9 mouse cellular contexts compared by ENCODE assay signal in genomic region chr6:131418770-131419169, GRCm38 (mm10). TPM values are rescaled to one million over a fixed set of nuclear protein-coding genes. Genes with fewer than 3 reads are reported as not detected.
DNase-seq lines count a peak whose midpoint lies in the region; ATAC-seq and TF ChIP-seq lines count a peak whose summit lies in the region.
"Had no signal": no experiment of that assay in that cellular context is flagged by ENCODE, and none has a peak within 500 bp of the region (broad histone marks: within the 10 kb centered on the region; RNA-seq: fewer than 3 reads in every experiment).

No protein-coding gene starts in this region.

- H3K9me3 ChIP-seq in intestine, embryonic 14.5 days (ENCODE audit: control insufficient read depth, low read length), result no peaks in the 10 kb centered on the region
- H3K9me3 ChIP-seq in lung, embryonic 16.5 days (ENCODE audit: control insufficient read depth, low read length), result no peaks in the 10 kb centered on the region
- no peaks in the 10 kb centered on the region for H3K9me3 ChIP-seq in stomach, postnatal 0 days (ENCODE audit: control insufficient read depth, low read length)
- H3K9me3 ChIP-seq: heart, embryonic 15.5 days had no signal

- TF ChIP-seq CTCF in stomach, postnatal 0 days (IDR thresholded peaks at IDR 0.05; ENCODE audit: low read depth), result peak; percentile 82

- no peak overlapping the region for H3K9ac ChIP-seq in intestine, embryonic 14.5 days (ENCODE audit: low read length)
- no peak overlapping the region for H3K9ac ChIP-seq in lung, embryonic 16.5 days (ENCODE audit: low read length)
- H3K9ac ChIP-seq in stomach, postnatal 0 days (ENCODE audit: low read length), result no peak overlapping the region
- H3K9ac ChIP-seq: heart, embryonic 15.5 days had no signal

- no peak overlapping the region for H3K4me2 ChIP-seq in intestine, embryonic 14.5 days (ENCODE audit: low read length)
- no peak overlapping the region for H3K4me2 ChIP-seq in lung, embryonic 16.5 days (ENCODE audit: low read depth, low read length)
- no peak overlapping the region for H3K4me2 ChIP-seq in stomach, postnatal 0 days (replicated peaks; ENCODE audit: low read depth)
- H3K4me2 ChIP-seq: heart, embryonic 15.5 days had no signal

- peak; percentile 53; the same call in 1 of the 2 replicates for ATAC-seq in intestine, embryonic 14.5 days (replicated peaks; ENCODE audit: low FRiP score, low TSS enrichment, low read depth)
- ATAC-seq in lung, embryonic 16.5 days (ENCODE audit: low read depth), result peak; percentile 84
- ATAC-seq in stomach, postnatal 0 days (ENCODE audit: low FRiP score, low TSS enrichment), result peak; percentile 83

- no peak for TF ChIP-seq EP300 in stomach, postnatal 0 days (optimal IDR thresholded peaks at IDR 0.05)

- H3K4me1 ChIP-seq in intestine, embryonic 14.5 days (replicated peaks; ENCODE audit: control insufficient read depth, insufficient read depth, low read length), result peaks cover 6% of the 10 kb centered on the region; the same call in 1 of the 2 replicates
- H3K4me1 ChIP-seq in lung, embryonic 16.5 days (replicated peaks; ENCODE audit: control insufficient read depth, insufficient read depth, low read length), result no peaks in the 10 kb centered on the region
- no peaks in the 10 kb centered on the region for H3K4me1 ChIP-seq in stomach, postnatal 0 days (replicated peaks; ENCODE audit: control insufficient read depth, insufficient read depth)
- H3K4me1 ChIP-seq: heart, embryonic 15.5 days had no signal

- H3K27ac ChIP-seq in intestine, embryonic 14.5 days (ENCODE audit: low read depth), result no peak overlapping the region
- peak overlapping the region; percentile 9; the same call in 1 of the 2 replicates for H3K27ac ChIP-seq in lung, embryonic 16.5 days (ENCODE audit: low read length)
- no peak overlapping the region; the same call in 1 of the 2 replicates for H3K27ac ChIP-seq in stomach, postnatal 0 days (replicated peaks)
- H3K27ac ChIP-seq: heart, embryonic 15.5 days had no signal

- no peak overlapping the region for H3K4me3 ChIP-seq in intestine, embryonic 14.5 days (ENCODE audit: low read depth, low read length)
- no peak overlapping the region for H3K4me3 ChIP-seq in lung, embryonic 16.5 days (ENCODE audit: low read length)
- no peak overlapping the region for H3K4me3 ChIP-seq in stomach, postnatal 0 days (ENCODE audit: low read depth, low read length)
- H3K4me3 ChIP-seq: heart, embryonic 15.5 days had no signal

- DNase-seq in adrenal gland, postnatal 10 days, result peak; percentile 9
- no peak for DNase-seq in adrenal gland, postnatal 25 days
- peak; percentile 3 for DNase-seq in ovary, adult 18-20 months (ENCODE audit: low spot score)
- DNase-seq in ovary, postnatal 10 days (ENCODE audit: low spot score), result no peak
- peak; percentile 20 for DNase-seq in embryo, embryonic 11 days
- peak; percentile 55 for DNase-seq in intestine, embryonic 14.5 days (ENCODE audit: low spot score)
- DNase-seq in stomach, postnatal 0 days (ENCODE audit: low spot score), result peak; percentile 23

- no peaks in the 10 kb centered on the region for H3K36me3 ChIP-seq in intestine, embryonic 14.5 days (ENCODE audit: control insufficient read depth, insufficient read depth, low read length)
- no peaks in the 10 kb centered on the region for H3K36me3 ChIP-seq in lung, embryonic 16.5 days (ENCODE audit: control insufficient read depth, insufficient read depth, low read length)
- no peaks in the 10 kb centered on the region for H3K36me3 ChIP-seq in stomach, postnatal 0 days (ENCODE audit: control insufficient read depth, insufficient read depth, low read length)
- H3K36me3 ChIP-seq: heart, embryonic 15.5 days had no signal

- H3K27me3 ChIP-seq in intestine, embryonic 14.5 days (replicated peaks; ENCODE audit: control insufficient read depth, insufficient read depth, low read length), result no peaks in the 10 kb centered on the region
- no peaks in the 10 kb centered on the region for H3K27me3 ChIP-seq in lung, embryonic 16.5 days (ENCODE audit: control insufficient read depth, insufficient read depth, low read depth, low read length)
- H3K27me3 ChIP-seq in stomach, postnatal 0 days (ENCODE audit: control insufficient read depth, insufficient read depth, low read length), result no peaks in the 10 kb centered on the region
- H3K27me3 ChIP-seq: heart, embryonic 15.5 days had no signal

RNA-seq across cellular contexts. Expression of gene Ybx3, which starts 30.5 kb away (rescaled TPM):
- 100 to 1,000 TPM; 245 to 254 TPM for total RNA-seq in adrenal gland, postnatal 10 days (2021)
- 194 and 279 TPM in 2 replicates for total RNA-seq in adrenal gland, postnatal 25 days (2021)
- 65.5 and 74.9 TPM in 2 replicates for polyA plus RNA-seq in intestine, embryonic 14.5 days (2014; fragmentation: Nextera tagmentation; extraction: Ambion mirVana)
- 29.6 and 32.8 TPM in 2 replicates for polyA plus RNA-seq in lung, embryonic 16.5 days (2015; fragmentation: Nextera tagmentation; extraction: Ambion mirVana)
- 67.0 and 93.9 TPM in 2 replicates for polyA plus RNA-seq in stomach, postnatal 0 days (2015; fragmentation: Nextera tagmentation; extraction: Ambion mirVana)

Comparison
In these comparisons a context has a peak if more than half of its experiments do, and no peak if none do; other contexts are left out.
1. DNase-seq: peak in adrenal gland, postnatal 10 days (single experiment), ovary, adult 18-20 months (single experiment), embryo, embryonic 11 days (single experiment), intestine, embryonic 14.5 days (single experiment) and stomach, postnatal 0 days (single experiment); none in adrenal gland, postnatal 25 days (single experiment) and ovary, postnatal 10 days (single experiment).
2. Peak in every context shown above with its lines, with median percentiles within 50 percentile points of each other: ATAC-seq.